Mouse (Mus musculus) cortical plate, adult 2 months (tissue): ENCODE results near the gene Cul3. TPM values are rescaled to one million over a fixed set of nuclear protein-coding genes. Genes with fewer than 3 reads are reported as not detected.

ENCODE experiments used
- H3K27ac ChIP-seq: fragments of 200-500 bp; 2 replicates; pipeline ENCODE4 v1.5.1; 2012; ENCODE audit warnings: low read length, control low read depth, inconsistent platforms; ENCODE audit not compliant: insufficient read depth
- H3K4me1 ChIP-seq: fragments of 200-500 bp; 2 replicates; pipeline ENCODE4 v1.6.1; 2011; ENCODE audit warnings: low read length; ENCODE audit not compliant: control insufficient read depth, insufficient read depth
- H3K4me3 ChIP-seq: fragments of 200-500 bp; 2 replicates; pipeline ENCODE4 v1.5.1; 2011; ENCODE audit warnings: mild to moderate bottlenecking, low read length, control low read depth; ENCODE audit not compliant: insufficient read depth
- CTCF ChIP-seq: fragments of 200-500 bp; IDR thresholded peaks from 2 replicates; pipeline ENCODE4 v1.5.1; 2011; ENCODE audit warnings: mild to moderate bottlenecking, control low read depth, low read length; ENCODE audit not compliant: insufficient read depth; ENCODE audit errors: extremely low read depth
- POLR2A ChIP-seq: fragments of 200-500 bp; IDR thresholded peaks from 2 replicates; pipeline ENCODE4 v1.6.1; 2011; ENCODE audit warnings: mild to moderate bottlenecking, low read length, control low read depth; ENCODE audit not compliant: insufficient read depth; ENCODE audit errors: extremely low read depth
- polyA plus RNA-seq: library from polyadenylated mRNA; depleted of rRNA; stranded (reverse); fragments of >200 nt; gene quantifications from 2 replicates; pipeline ENCODE4 v1.2.3, GENCODE M21; 2012

Gene Cul3
- polyA plus RNA-seq, 1 experiment, result 66.8 TPM

DNA sequence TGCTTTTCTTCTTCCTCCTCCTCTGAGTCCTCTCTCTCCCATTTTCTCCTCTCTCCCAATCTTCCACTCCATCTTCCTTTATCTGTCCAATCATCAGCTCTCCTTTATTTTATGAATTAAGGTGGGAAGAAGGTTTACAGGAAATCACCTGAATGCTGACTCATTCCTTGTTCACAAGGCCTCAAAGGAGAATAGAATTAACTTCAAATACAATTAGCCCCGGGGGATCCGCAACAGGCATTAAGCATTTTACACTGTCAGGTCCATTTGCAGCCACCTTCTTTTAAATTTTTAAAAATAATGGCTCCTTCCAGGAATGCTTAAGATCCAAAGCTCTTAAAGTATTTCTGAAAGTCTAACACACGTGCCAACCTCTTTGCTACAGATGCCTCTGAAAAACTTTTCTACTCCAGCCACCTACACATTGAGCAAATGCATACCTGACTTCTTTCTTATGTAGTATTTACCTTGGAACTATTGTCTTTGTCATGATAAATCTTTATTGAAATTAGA lies 24.7 kb downstream of the Cul3 start:
- Histone ChIP-seq H3K4me3 (no peak overlapping the region), H3K27ac (no peak overlapping the region), H3K4me1 (no peaks in the 10 kb centered on the region)
- no peak for TF ChIP-seq POLR2A
- no peak for TF ChIP-seq CTCF

DNA sequence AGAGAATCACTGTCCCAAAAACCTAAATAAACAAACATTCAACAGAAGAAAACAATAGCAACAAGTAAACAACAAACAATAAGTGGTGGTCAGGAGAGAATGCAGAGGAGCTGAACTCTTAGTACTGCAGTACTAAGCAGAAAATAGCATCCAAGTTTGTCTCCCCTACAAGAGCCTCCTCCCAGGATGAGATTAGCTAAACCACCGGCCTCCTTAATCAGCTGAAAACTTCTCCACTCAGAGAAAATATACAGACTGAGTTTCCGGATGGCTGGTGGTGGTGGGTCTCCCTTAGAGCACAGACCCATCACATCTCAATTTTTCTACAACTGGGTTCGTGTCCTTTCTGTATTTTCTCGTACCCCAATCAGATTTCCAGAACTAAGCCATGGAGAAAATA lies 47.0 kb downstream of the Cul3 start:
- TF ChIP-seq CTCF (no peak), POLR2A (no peak)
- Histone ChIP-seq H3K4me1 (peaks cover 2% of the 10 kb centered on the region), H3K27ac (no peak overlapping the region)

DNA sequence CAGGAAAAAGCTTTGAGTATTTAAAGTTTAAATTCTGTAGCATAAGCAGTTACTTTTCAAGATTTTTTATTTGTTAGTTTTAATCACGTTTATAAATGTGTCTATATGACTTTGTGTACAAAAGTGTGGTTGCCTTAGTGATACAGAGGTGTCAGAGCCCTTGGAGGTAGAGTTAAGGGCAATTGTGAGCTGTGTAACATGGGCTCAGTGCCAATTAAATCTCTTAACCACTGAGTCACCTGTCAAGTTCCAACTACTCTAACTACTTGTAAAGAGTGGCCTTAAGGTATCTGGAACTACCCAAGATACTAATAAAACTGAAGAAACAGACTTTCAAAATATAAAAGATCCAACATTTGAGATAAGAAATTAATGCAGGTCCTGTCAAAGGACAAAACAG lies 61.5 kb downstream of the Cul3 start:
- Histone ChIP-seq H3K4me3 (no peak overlapping the region), H3K27ac (no peak overlapping the region), H3K4me1 (no peaks in the 10 kb centered on the region)
- TF ChIP-seq POLR2A (no peak), CTCF (no peak)

More for the DNA sequence above, 47.0 kb downstream of the Cul3 start:
- no peak overlapping the region for H3K4me3 ChIP-seq

DNA sequence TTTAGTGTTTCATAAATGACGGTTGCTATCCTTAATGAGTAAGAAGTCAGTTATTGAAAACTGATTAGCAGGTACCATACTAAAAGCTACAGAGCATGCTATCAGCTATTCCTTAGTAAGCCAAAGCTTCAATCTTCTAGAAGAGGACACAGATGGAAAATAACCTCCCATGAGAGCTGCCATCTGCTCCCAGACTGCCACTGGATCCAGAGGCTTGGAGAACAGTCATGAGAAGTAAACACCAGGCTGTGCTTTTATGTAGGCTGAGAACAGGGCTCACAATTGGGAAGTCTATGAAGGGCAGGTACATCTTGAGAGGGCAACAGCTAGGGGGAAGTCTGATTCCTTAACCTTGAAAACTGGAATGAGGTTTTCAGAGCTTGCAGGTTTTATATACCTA lies 79.8 kb downstream of the Cul3 start:
- H3K4me1 ChIP-seq, result no peaks in the 10 kb centered on the region
- no peak for TF ChIP-seq CTCF
- no peak for TF ChIP-seq POLR2A
- H3K27ac ChIP-seq, result no peak overlapping the region
- H3K4me3 ChIP-seq, result no peak overlapping the region

DNA sequence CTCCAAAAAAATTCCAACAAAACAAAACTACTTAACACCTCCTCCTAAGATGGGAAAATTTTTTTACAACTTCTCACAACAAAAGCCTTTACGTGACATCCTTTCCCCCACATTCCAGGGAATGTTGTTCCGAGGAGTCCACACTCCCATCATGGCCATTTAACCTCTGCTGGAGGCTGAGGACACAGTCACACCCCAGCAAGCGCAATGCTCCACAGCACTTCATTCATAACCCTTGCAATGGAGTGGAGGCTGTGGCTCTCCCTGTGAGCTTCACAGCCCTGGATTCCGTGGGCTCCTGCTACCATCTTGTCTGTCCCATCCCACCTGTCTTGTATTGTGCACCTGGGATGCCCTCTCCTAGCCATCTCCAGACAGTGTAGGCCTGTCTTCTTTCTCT lies 81.6 kb downstream of the Cul3 start:
- no peaks in the 10 kb centered on the region for H3K4me1 ChIP-seq
- no peak for TF ChIP-seq POLR2A
- no peak for TF ChIP-seq CTCF
- no peak overlapping the region for H3K27ac ChIP-seq
- H3K4me3 ChIP-seq, result no peak overlapping the region

DNA sequence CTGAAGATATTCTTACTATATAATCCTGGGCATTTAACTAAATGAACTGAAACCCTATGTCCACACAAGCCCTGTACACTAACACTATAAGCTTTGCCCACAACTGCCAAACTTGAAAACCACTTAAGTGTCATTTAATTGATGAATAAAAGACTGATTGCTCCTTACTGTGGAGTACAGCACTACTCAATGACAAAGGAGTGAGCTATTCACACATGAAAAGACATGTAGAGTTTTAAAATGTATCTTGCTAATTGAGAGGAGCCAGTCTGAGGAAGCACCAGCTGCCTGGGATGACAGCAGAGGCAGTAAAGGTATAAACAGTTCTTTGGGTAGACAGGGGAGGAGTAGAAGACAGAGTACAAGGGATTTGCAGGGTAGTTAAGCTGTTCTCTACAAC lies 87.0 kb downstream of the Cul3 start:
- Histone ChIP-seq H3K27ac (no peak overlapping the region), H3K4me1 (no peaks in the 10 kb centered on the region), H3K4me3 (no peak overlapping the region)
- TF ChIP-seq POLR2A (no peak), CTCF (no peak)

DNA sequence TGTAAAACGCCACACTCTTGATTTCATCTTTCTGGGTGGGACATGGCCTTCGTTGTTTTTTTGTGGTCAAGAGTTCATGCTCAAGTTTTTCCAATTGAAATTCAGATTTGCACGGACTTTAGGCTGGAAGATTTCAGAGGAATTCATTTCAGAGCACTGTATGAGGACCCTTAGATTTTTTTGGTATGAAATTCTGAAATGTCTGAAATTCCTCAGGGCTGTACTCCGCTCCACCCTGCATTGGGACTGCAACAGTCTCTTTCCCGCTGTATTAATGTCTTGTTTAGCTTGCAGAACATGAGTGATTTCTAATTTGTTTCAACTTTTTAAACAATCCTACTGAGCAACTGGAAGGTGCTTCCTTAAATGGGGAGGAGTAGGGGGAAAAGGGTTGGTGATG lies 90.0 kb downstream of the Cul3 start:
- Histone ChIP-seq H3K27ac (no peak overlapping the region), H3K4me3 (no peak overlapping the region), H3K4me1 (no peaks in the 10 kb centered on the region)
- TF ChIP-seq CTCF (no peak), POLR2A (no peak)

DNA sequence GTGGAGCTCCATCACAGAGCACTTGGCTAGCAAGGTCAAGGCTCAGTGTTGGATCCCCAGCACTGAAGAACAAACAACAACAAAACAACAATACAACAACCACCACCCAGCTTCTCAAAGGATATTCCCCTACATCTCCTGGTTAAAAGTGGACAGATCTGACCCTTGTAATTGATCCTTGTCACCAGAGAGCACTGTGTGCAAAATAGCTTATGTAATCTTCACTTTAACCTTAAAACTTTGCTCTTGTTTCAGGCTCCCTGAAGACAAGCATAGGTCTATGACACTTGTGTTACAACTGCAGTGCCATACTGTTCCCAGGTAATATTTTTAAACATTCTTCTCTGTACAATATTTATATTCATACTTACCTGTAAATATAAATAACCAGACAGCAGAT lies 93.1 kb downstream of the Cul3 start:
- TF ChIP-seq CTCF (no peak), POLR2A (no peak)
- Histone ChIP-seq H3K27ac (no peak overlapping the region), H3K4me3 (no peak overlapping the region), H3K4me1 (no peaks in the 10 kb centered on the region)

DNA sequence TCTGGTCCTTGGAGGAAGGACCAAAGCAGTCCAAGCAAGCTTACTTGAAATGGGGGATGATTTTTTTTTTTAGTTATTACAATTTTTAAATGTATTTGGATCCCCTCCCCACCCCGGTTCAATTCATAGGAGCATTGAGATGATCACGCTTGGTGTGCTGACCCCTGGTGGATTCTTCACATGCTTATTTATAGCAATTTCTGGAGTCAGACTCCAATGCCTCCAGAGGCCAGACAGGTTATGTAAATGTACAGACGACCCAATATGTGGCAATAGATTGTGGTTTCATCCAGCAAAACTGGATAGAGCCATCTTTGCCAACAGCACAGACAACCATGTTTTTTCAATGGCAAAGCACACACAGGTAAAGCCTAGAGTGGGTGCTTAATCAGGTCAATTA lies 96.2 kb downstream of the Cul3 start:
- Histone ChIP-seq H3K4me3 (no peak overlapping the region), H3K4me1 (no peaks in the 10 kb centered on the region), H3K27ac (no peak overlapping the region)
- TF ChIP-seq POLR2A (no peak), CTCF (no peak)

DNA sequence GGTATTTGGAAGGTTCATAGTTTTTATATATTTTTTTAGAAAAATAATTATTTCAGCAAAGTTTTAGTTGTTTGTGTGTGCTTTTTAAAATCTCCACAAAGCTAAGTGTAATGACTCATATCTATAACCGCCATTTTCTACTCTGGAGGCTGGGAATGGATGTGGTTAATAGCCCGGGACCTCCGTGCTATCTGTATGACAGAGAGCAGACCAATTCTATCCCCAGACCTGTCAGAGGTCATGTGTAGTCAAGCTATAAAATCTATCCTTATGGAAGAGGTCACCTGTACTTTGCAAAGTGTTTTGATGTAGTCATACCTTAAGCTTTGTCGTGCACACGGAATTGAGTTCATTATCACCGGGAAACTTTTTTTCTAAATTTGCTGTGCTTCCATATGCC lies 98.7 kb downstream of the Cul3 start:
- Histone ChIP-seq H3K4me3 (no peak overlapping the region), H3K27ac (no peak overlapping the region), H3K4me1 (no peaks in the 10 kb centered on the region)
- TF ChIP-seq CTCF, result no peak
- no peak for TF ChIP-seq POLR2A
